Comparison of ENCODE assay signal across 9 mouse cellular contexts in the genomic region with DNA sequence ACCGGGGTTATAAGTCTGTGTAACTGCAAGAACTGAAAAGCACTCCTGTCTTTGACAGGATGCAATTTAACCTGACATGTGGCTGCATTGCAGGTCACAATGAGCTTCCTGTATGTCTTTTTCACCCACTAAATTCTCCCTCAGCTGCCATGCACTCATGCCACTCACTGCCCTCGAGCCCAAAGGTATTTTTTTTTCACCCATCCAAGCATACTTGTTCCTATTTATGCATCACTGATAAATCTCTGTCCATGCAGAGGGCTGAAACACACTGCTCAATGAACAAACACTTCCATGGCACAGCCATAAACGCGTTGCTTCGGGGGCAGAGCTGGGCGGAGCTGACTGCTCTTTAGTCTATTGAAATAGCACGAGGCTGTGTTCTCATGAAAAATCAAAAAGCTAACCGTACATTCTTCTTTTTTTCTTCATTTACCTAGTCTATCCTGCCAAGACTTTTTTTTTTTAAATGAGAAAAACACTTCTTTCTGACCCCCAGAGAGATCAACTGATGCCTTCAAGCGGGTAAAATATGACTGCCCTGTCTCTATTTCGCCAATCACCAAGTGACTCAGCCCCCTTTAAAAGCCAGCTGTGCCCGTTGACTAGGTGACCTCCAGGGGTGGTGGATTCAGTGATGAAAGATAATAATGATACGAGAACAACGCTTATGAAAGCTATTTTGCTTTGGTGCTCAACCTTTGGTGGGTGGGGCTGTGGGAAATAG. TPM values are rescaled to one million over a fixed set of nuclear protein-coding genes. Genes with fewer than 3 reads are reported as not detected.
DNase-seq lines count a peak whose midpoint lies in the region; ATAC-seq and TF ChIP-seq lines count a peak whose summit lies in the region.
"Had no signal": no experiment of that assay in that cellular context is flagged by ENCODE, and none has a peak within 500 bp of the region (broad histone marks: within the 10 kb centered on the region; RNA-seq: fewer than 3 reads in every experiment).

No protein-coding gene starts in this region.

- no peak for DNase-seq in lung, embryonic 14.5 days
- DNase-seq in lung, postnatal 4 days = no peak
- peak; percentile 5 for DNase-seq in Muller cell, postnatal 12 days (ENCODE audit: inconsistent ontology term)
- no peak for DNase-seq in hindbrain, embryonic 10.5 days (ENCODE audit: low spot score)
- DNase-seq in adrenal gland, postnatal 25 days = no peak
- DNase-seq in testis, postnatal 10 days (ENCODE audit: low spot score) = no peak

- peak overlapping the region; percentile 55 for H3K4me2 ChIP-seq in lung, embryonic 14.5 days
- peak overlapping the region; percentile 47 for H3K4me2 ChIP-seq in neural tube, embryonic 13.5 days

- H3K4me3 ChIP-seq in lung, embryonic 14.5 days (ENCODE audit: low read depth, low read length) = no peak overlapping the region
- H3K4me3 ChIP-seq in hindbrain, embryonic 10.5 days = no peak overlapping the region
- peak overlapping the region; percentile 18 for H3K4me3 ChIP-seq in neural tube, embryonic 13.5 days

- ATAC-seq in lung, embryonic 14.5 days (ENCODE audit: insufficient read depth) = no peak
- peak; percentile 53 for ATAC-seq in neural tube, embryonic 13.5 days (ENCODE audit: low read depth)

- no peak for TF ChIP-seq CTCF in lung, embryonic 14.5 days (IDR thresholded peaks at IDR 0.05; ENCODE audit: low read depth)

- no peaks in the 10 kb centered on the region for H3K36me3 ChIP-seq in lung, embryonic 14.5 days (ENCODE audit: insufficient read depth)
- H3K36me3 ChIP-seq in hindbrain, embryonic 10.5 days = no peaks in the 10 kb centered on the region
- no peaks in the 10 kb centered on the region for H3K36me3 ChIP-seq in neural tube, embryonic 13.5 days

- H3K4me1 ChIP-seq in lung, embryonic 14.5 days (ENCODE audit: insufficient read depth) = no peaks in the 10 kb centered on the region
- peaks cover 21% of the 10 kb centered on the region for H3K4me1 ChIP-seq in hindbrain, embryonic 10.5 days (replicated peaks)
- H3K4me1 ChIP-seq in neural tube, embryonic 13.5 days (replicated peaks) = peaks cover 23% of the 10 kb centered on the region

- no peaks in the 10 kb centered on the region for H3K9me3 ChIP-seq in lung, embryonic 14.5 days (ENCODE audit: low read depth, low read length)
- H3K9me3 ChIP-seq in hindbrain, embryonic 10.5 days = no peaks in the 10 kb centered on the region
- H3K9me3 ChIP-seq in neural tube, embryonic 13.5 days = no peaks in the 10 kb centered on the region

- H3K9ac ChIP-seq in lung, embryonic 14.5 days = no peak overlapping the region
- H3K9ac ChIP-seq in neural tube, embryonic 13.5 days = peak overlapping the region; percentile 39; the same call in 1 of the 2 replicates
- H3K9ac ChIP-seq: liver, embryonic 14.5 days had no signal

- no peak overlapping the region for H3K27ac ChIP-seq in lung, embryonic 14.5 days (ENCODE audit: low read depth)
- H3K27ac ChIP-seq in hindbrain, embryonic 10.5 days = peak overlapping the region; percentile 50; the same call in 1 of the 2 replicates
- peak overlapping the region; percentile 78 for H3K27ac ChIP-seq in neural tube, embryonic 13.5 days (replicated peaks)
- H3K27ac ChIP-seq: liver, embryonic 14.5 days had no signal

- no peaks in the 10 kb centered on the region for H3K27me3 ChIP-seq in lung, embryonic 14.5 days (ENCODE audit: insufficient read depth, low read length)
- H3K27me3 ChIP-seq in hindbrain, embryonic 10.5 days (ENCODE audit: insufficient read depth, poor library complexity, severe bottlenecking) = no peaks in the 10 kb centered on the region
- H3K27me3 ChIP-seq in neural tube, embryonic 13.5 days = no peaks in the 10 kb centered on the region

- 41% methylated on average over 13 of the region's 13 CpGs for WGBS in lung, embryonic 14.5 days
- 74% methylated on average over 13 of the region's 13 CpGs for WGBS in hindbrain, embryonic 10.5 days
- 29% methylated on average over 13 of the region's 13 CpGs for WGBS in neural tube, embryonic 13.5 days

RNA-seq across cellular contexts. Expression of gene Tigit, which starts 44.6 kb away (rescaled TPM):
- not detected in 2 replicates for polyA plus RNA-seq in lung, embryonic 14.5 days (2014; fragmentation: Nextera tagmentation; extraction: Ambion mirVana)
- not detected in 2 replicates for polyA plus RNA-seq in hindbrain, embryonic 10.5 days (2016; fragmentation: Nextera tagmentation; extraction: Ambion mirVana)
- polyA plus RNA-seq in neural tube, embryonic 13.5 days (2015; fragmentation: Nextera tagmentation; extraction: Ambion mirVana) = not detected in 2 replicates
- not detected in 2 replicates for total RNA-seq in adrenal gland, postnatal 25 days (2021)
- polyA plus RNA-seq: liver, embryonic 14.5 days had no signal

RNA-seq across cellular contexts. Expression of gene Drd3, which starts 45.3 kb away (rescaled TPM):
- not detected in 2 replicates for polyA plus RNA-seq in lung, embryonic 14.5 days (2014; fragmentation: Nextera tagmentation; extraction: Ambion mirVana)
- not detected in 2 replicates for polyA plus RNA-seq in hindbrain, embryonic 10.5 days (2016; fragmentation: Nextera tagmentation; extraction: Ambion mirVana)
- polyA plus RNA-seq in neural tube, embryonic 13.5 days (2015; fragmentation: Nextera tagmentation; extraction: Ambion mirVana) = not detected in 2 replicates
- total RNA-seq in adrenal gland, postnatal 25 days (2021) = not detected in 2 replicates
- polyA plus RNA-seq: liver, embryonic 14.5 days; urinary bladder, adult 2 months had no signal
